Comparison of ENCODE assay signal across 12 mouse cellular contexts in genomic region chr16:23492783-23493182, GRCm38 (mm10). TPM values are rescaled to one million over a fixed set of nuclear protein-coding genes. Genes with fewer than 3 reads are reported as not detected.
"Had no signal": no experiment of that assay in that cellular context is flagged by ENCODE, and none has a peak within 500 bp of the region (broad histone marks: within the 10 kb centered on the region; RNA-seq: fewer than 3 reads in every experiment).

No protein-coding gene starts in this region.

- DNase-seq: kidney, adult 11 months; kidney, postnatal 25 days; layer of hippocampus, adult 9-11 months; layer of hippocampus, postnatal 36 days; lung, adult 18-20 months; lung, postnatal 4 days; midbrain, embryonic 14.5 days; right cerebral cortex, postnatal 4 days; spleen, adult 18-20 months; thymus, adult 2 months; thymus, postnatal 25 days had no signal

RNA-seq across cellular contexts. Expression of gene Masp1, which starts 27.8 kb away (rescaled TPM):
- total RNA-seq: megakaryocyte-erythroid progenitor cell, adult 5-6 weeks had no signal
